Mouse (Mus musculus): ENCODE measurements around the gene Def8. TPM values are rescaled to one million over a fixed set of nuclear protein-coding genes. Genes with fewer than 3 reads are reported as not detected.

Def8 gene
- polyA plus RNA-seq, 1 experiment = 81.6 TPM

DNA sequence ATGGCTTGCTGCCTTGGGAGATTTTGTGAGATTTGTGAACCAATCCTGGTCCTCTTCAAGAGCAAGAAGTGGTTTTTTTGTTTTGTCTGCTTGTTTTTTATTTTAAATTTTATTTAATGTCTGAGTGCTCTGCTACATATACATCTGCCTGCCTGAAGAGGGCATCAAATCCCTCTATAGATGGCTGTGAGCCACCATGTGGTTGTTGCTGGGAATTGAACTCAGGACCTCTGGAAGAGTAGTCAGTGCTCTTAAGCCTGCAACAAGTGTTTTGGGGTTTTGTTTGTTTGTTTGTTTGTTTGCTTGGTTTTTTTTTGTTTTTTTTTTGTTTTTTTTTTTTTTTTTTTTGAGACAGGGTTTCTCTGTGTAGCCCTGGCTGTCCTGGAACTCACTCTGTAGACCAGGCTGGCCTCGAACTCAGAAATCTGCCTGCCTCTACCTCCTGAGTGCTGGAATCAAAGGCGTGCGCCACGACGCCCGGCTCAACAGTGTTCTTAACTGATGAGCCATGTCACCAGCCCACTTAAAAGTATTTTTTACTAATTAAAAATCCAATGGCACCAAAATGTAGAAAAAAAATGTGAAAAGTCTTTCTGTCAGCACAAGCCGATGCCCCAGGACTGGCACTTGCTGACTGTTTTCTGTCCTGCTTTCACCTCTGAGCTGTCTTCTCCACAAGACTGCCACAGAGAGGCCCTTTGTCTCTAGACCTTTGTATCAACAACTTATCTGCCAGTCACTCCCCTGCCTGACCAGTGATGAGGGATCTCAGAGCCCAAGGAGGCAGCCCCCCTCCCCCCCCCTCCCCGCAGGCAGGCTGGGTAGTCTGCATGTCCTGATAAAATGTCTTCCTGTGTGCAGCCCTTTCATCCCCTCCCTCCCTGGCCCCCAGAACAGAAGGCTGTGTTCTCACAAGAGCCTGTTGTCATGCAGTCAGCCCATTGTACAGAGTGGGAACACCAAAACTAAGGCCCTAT, 7.1 kb upstream of the Def8 start:
- no peak overlapping the region for H3K27ac ChIP-seq (ENCODE audit: insufficient read depth, low read length)
- no peaks in the 10 kb centered on the region for H3K27me3 ChIP-seq (ENCODE audit: control insufficient read depth, insufficient read depth, low read length, poor library complexity, severe bottlenecking)
- H3K4me3 ChIP-seq (ENCODE audit: low read depth, low read length) = no peak overlapping the region
- no peaks in the 10 kb centered on the region for H3K9me3 ChIP-seq (replicated peaks; ENCODE audit: control insufficient read depth, insufficient read depth, low read length, poor library complexity, severe bottlenecking)
- H3K4me1 ChIP-seq (ENCODE audit: control insufficient read depth, insufficient read depth, low read length) = peaks cover 7% of the 10 kb centered on the region
- TF ChIP-seq CTCF (IDR thresholded peaks at IDR 0.05; ENCODE audit: low read depth, low read length) (peak; percentile 30), EP300 (IDR thresholded peaks at IDR 0.05; ENCODE audit: insufficient read depth, low read depth, low read length) (no peak)
- H3K36me3 ChIP-seq (ENCODE audit: control insufficient read depth, insufficient read depth, low read length, poor library complexity, severe bottlenecking) = peaks cover 5% of the 10 kb centered on the region; the same call in 1 of the 2 replicates
- no peak overlapping the region for H3K9ac ChIP-seq (ENCODE audit: low read depth, poor library complexity, severe bottlenecking)

DNA sequence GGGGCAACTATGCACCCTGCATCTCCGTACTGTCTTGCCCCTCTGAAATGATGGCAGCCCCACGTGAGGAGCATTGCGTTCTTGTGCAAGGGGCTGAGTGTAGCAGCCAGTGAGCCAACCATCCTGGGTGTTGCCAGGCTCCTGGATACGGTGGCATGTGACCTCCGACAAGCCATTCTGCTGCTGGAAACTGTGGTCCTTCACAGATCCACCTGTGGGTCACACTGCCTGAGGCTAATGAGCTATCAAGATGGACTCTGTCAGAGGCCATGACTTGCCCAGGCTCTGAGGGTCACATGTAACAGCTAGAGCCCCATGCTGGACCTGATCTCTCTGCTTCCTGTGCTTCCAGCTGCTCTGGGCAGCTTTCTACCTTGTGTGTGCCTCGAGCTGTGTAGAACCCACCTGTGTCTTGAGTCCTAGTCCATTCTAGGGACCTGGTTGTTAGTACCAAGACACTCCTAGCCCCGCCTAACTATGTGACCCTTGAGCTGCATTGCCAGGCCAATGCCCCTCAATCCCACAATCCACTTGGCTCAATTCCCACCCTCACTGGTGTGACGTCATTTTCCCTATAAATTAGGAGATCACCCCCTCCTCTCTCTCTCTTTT, 6.3 kb upstream of the Def8 start:
- peaks cover 7% of the 10 kb centered on the region for H3K4me1 ChIP-seq (ENCODE audit: control insufficient read depth, insufficient read depth, low read length)
- no peaks in the 10 kb centered on the region for H3K27me3 ChIP-seq (ENCODE audit: control insufficient read depth, insufficient read depth, low read length, poor library complexity, severe bottlenecking)
- no peak overlapping the region for H3K9ac ChIP-seq (ENCODE audit: low read depth, poor library complexity, severe bottlenecking)
- H3K27ac ChIP-seq (ENCODE audit: insufficient read depth, low read length) = no peak overlapping the region
- no peak for TF ChIP-seq EP300 (IDR thresholded peaks at IDR 0.05; ENCODE audit: insufficient read depth, low read depth, low read length)
- no peak for TF ChIP-seq CTCF (IDR thresholded peaks at IDR 0.05; ENCODE audit: low read depth, low read length)
- no peak for TF ChIP-seq POLR2A (IDR thresholded peaks at IDR 0.05; ENCODE audit: insufficient read depth, low read length)
- H3K9me3 ChIP-seq (replicated peaks; ENCODE audit: control insufficient read depth, insufficient read depth, low read length, poor library complexity, severe bottlenecking) = no peaks in the 10 kb centered on the region
- no peak overlapping the region for H3K4me3 ChIP-seq (ENCODE audit: low read depth, low read length)
- peaks cover 5% of the 10 kb centered on the region; the same call in 1 of the 2 replicates for H3K36me3 ChIP-seq (ENCODE audit: control insufficient read depth, insufficient read depth, low read length, poor library complexity, severe bottlenecking)

DNA sequence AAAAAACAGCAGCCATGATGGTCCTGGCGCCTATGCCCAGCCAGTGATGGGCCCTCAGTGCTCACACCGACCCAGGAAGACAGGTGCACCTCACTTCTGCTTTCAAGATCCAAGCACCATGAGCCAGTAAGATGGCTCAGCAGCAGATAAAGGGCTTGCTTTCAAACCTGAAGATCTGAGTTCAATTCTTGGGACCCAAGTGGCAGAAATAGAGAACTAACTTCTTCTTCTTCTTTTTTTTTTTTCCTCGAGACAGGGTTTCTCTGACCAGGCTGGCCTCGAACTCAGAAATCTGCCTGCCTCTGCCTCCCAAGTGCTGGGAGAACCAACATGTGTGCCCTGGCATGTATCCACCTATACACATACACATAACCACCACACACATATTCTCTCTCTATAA, 3.6 kb upstream of the Def8 start:
- no peak for TF ChIP-seq POLR2A (IDR thresholded peaks at IDR 0.05; ENCODE audit: insufficient read depth, low read length)
- TF ChIP-seq EP300 (IDR thresholded peaks at IDR 0.05; ENCODE audit: insufficient read depth, low read depth, low read length) = no peak
- Histone ChIP-seq H3K36me3 (ENCODE audit: control insufficient read depth, insufficient read depth, low read length, poor library complexity, severe bottlenecking) (peaks cover 5% of the 10 kb centered on the region; the same call in 1 of the 2 replicates), H3K9ac (ENCODE audit: low read depth, poor library complexity, severe bottlenecking) (no peak overlapping the region), H3K4me1 (ENCODE audit: control insufficient read depth, insufficient read depth, low read length) (peaks cover 3% of the 10 kb centered on the region), H3K27ac (ENCODE audit: insufficient read depth, low read length) (no peak overlapping the region), H3K4me3 (ENCODE audit: low read depth, low read length) (no peak overlapping the region), H3K27me3 (ENCODE audit: control insufficient read depth, insufficient read depth, low read length, poor library complexity, severe bottlenecking) (no peaks in the 10 kb centered on the region), H3K9me3 (replicated peaks; ENCODE audit: control insufficient read depth, insufficient read depth, low read length, poor library complexity, severe bottlenecking) (no peaks in the 10 kb centered on the region)

- H3K4me1 ChIP-seq (ENCODE audit: control insufficient read depth, insufficient read depth, low read length) = peaks cover 3% of the 10 kb centered on the region
- H3K27me3 ChIP-seq (ENCODE audit: control insufficient read depth, insufficient read depth, low read length, poor library complexity, severe bottlenecking) = no peaks in the 10 kb centered on the region
- no peak overlapping the region for H3K27ac ChIP-seq (ENCODE audit: insufficient read depth, low read length)
- H3K36me3 ChIP-seq (ENCODE audit: control insufficient read depth, insufficient read depth, low read length, poor library complexity, severe bottlenecking) = peaks cover 5% of the 10 kb centered on the region; the same call in 1 of the 2 replicates
- no peak overlapping the region for H3K4me3 ChIP-seq (ENCODE audit: low read depth, low read length)
- H3K9ac ChIP-seq (ENCODE audit: low read depth, poor library complexity, severe bottlenecking) = no peak overlapping the region
- TF ChIP-seq EP300 (IDR thresholded peaks at IDR 0.05; ENCODE audit: insufficient read depth, low read depth, low read length) (no peak), POLR2A (IDR thresholded peaks at IDR 0.05; ENCODE audit: insufficient read depth, low read length) (no peak), CTCF (IDR thresholded peaks at IDR 0.05; ENCODE audit: low read depth, low read length) (no peak)
- no peaks in the 10 kb centered on the region for H3K9me3 ChIP-seq (replicated peaks; ENCODE audit: control insufficient read depth, insufficient read depth, low read length, poor library complexity, severe bottlenecking)
Measured at GRCm38 (mm10) chr8:123420525-123421281, 2.6 kb upstream of the Def8 start.

GRCm38 (mm10) chr8:123421325-123421724, 2.0 kb upstream of the Def8 start:
- H3K27ac ChIP-seq (ENCODE audit: insufficient read depth, low read length) = no peak overlapping the region
- H3K27me3 ChIP-seq (ENCODE audit: control insufficient read depth, insufficient read depth, low read length, poor library complexity, severe bottlenecking) = no peaks in the 10 kb centered on the region
- TF ChIP-seq EP300 (IDR thresholded peaks at IDR 0.05; ENCODE audit: insufficient read depth, low read depth, low read length) (no peak), CTCF (IDR thresholded peaks at IDR 0.05; ENCODE audit: low read depth, low read length) (no peak), POLR2A (IDR thresholded peaks at IDR 0.05; ENCODE audit: insufficient read depth, low read length) (no peak)
- no peak overlapping the region for H3K9ac ChIP-seq (ENCODE audit: low read depth, poor library complexity, severe bottlenecking)
- H3K9me3 ChIP-seq (replicated peaks; ENCODE audit: control insufficient read depth, insufficient read depth, low read length, poor library complexity, severe bottlenecking) = 0 out of 2 replicates have a peak, but pooled peaks cover under 1% of the 10 kb centered on the region
- peaks cover 5% of the 10 kb centered on the region; the same call in 1 of the 2 replicates for H3K36me3 ChIP-seq (ENCODE audit: control insufficient read depth, insufficient read depth, low read length, poor library complexity, severe bottlenecking)
- H3K4me1 ChIP-seq (ENCODE audit: control insufficient read depth, insufficient read depth, low read length) = peaks cover 3% of the 10 kb centered on the region
- H3K4me3 ChIP-seq (ENCODE audit: low read depth, low read length) = no peak overlapping the region

Data from ES-Bruce4 (cell line).